ENCODE assay signal across 16 mouse cellular contexts in the genomic region with DNA sequence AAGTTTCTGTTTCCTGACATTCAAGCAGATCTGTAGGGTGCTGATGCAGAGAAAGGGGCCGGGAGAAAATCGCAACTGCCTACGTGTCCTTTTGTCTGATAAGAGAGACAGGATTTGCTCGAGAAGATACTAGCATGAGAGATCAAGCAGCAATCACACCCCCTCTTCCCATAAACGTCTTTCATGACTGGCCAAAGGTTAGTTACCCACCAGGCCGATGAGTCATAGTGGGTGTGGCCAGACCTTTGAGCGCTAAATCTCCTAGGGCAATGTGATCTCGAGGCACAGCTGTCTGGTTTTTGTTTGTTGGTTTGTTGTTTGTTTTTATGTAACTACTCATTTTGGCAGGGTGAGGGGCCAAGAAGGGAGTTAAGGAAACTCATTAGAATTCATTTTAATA. TPM values are rescaled to one million over a fixed set of nuclear protein-coding genes. Genes with fewer than 3 reads are reported as not detected.
DNase-seq lines count a peak whose midpoint lies in the region; ATAC-seq and TF ChIP-seq lines count a peak whose summit lies in the region.
"Had no signal": no experiment of that assay in that cellular context is flagged by ENCODE, and none has a peak within 500 bp of the region (broad histone marks: within the 10 kb centered on the region; RNA-seq: fewer than 3 reads in every experiment).

No protein-coding gene starts in this region.

- H3K4me1 ChIP-seq in intestine, postnatal 0 days (replicated peaks; ENCODE audit: control insufficient read depth, insufficient read depth, low read length): peaks cover 5% of the 10 kb centered on the region; the same call in 1 of the 2 replicates
- H3K4me1 ChIP-seq: forebrain, embryonic 12.5 days; limb, embryonic 10.5 days; liver, embryonic 15.5 days had no signal

- H3K4me2 ChIP-seq in intestine, postnatal 0 days (replicated peaks; ENCODE audit: low read depth): no peak overlapping the region
- H3K4me2 ChIP-seq: forebrain, embryonic 12.5 days; liver, embryonic 15.5 days had no signal

- peak; percentile 83 for ATAC-seq in intestine, postnatal 0 days

- H3K27me3 ChIP-seq in C2C12 (ENCODE audit: control insufficient read depth, insufficient read depth, insufficient read length): no peaks in the 10 kb centered on the region
- no peaks in the 10 kb centered on the region for H3K27me3 ChIP-seq in intestine, postnatal 0 days (replicated peaks; ENCODE audit: control insufficient read depth, insufficient read depth, low read length)
- H3K27me3 ChIP-seq: forebrain, embryonic 12.5 days; liver, embryonic 15.5 days had no signal

- H3ac ChIP-seq in C2C12 (ENCODE audit: control insufficient read depth, insufficient read length, low read depth): no peak overlapping the region

- DNase-seq in adrenal gland, postnatal 36 days: peak; percentile 15 to 27
- DNase-seq in adrenal gland, adult 18-20 months (ENCODE audit: low spot score in 2 of 2): no peak
- peak; percentile 50 for DNase-seq in R1 (ENCODE audit: low read depth, low spot score)
- no peak for DNase-seq in spleen, postnatal 4 days (ENCODE audit: low spot score in 2 of 2)
- DNase-seq in thymus, postnatal 0 days (ENCODE audit: low spot score): no peak
- DNase-seq in frontal cortex, adult 2 months (ENCODE audit: extremely low spot score in 1 of 2, low spot score in 1 of 2): no peak
- DNase-seq: heart, postnatal 14 days; lung, postnatal 4 days; midbrain, embryonic 14.5 days; thymus, postnatal 4 days had no signal

- peak overlapping the region; percentile 57 for H3K27ac ChIP-seq in intestine, postnatal 0 days (ENCODE audit: low read depth, low read length)
- H3K27ac ChIP-seq: forebrain, embryonic 12.5 days; gastrocnemius, adult 2 months; limb, embryonic 10.5 days; liver, embryonic 15.5 days had no signal

- no peaks in the 10 kb centered on the region for H3K79me2 ChIP-seq in C2C12 (ENCODE audit: control insufficient read depth, insufficient read depth)

- no peaks in the 10 kb centered on the region for H3K9me3 ChIP-seq in intestine, postnatal 0 days (ENCODE audit: control insufficient read depth)
- H3K9me3 ChIP-seq: forebrain, embryonic 12.5 days; limb, embryonic 10.5 days; liver, embryonic 15.5 days had no signal

- TF ChIP-seq CTCF in C2C12 (IDR thresholded peaks at IDR 0.05; ENCODE audit: control insufficient read depth, insufficient read depth, insufficient read length): no peak
- no peak for TF ChIP-seq CTCF in intestine, postnatal 0 days (IDR thresholded peaks at IDR 0.05; ENCODE audit: low read depth)

- no peak overlapping the region for H3K9ac ChIP-seq in intestine, postnatal 0 days (ENCODE audit: low read depth, low read length)
- H3K9ac ChIP-seq: forebrain, embryonic 12.5 days; liver, embryonic 15.5 days had no signal

- H3K4me3 ChIP-seq in C2C12 (ENCODE audit: insufficient read depth, poor library complexity, severe bottlenecking): no peak overlapping the region
- no peak overlapping the region for H3K4me3 ChIP-seq in intestine, postnatal 0 days (ENCODE audit: low read depth, low read length)
- H3K4me3 ChIP-seq: forebrain, embryonic 12.5 days; gastrocnemius, adult 2 months; limb, embryonic 10.5 days; liver, embryonic 15.5 days had no signal

- H3K79me3 ChIP-seq in C2C12 (ENCODE audit: low read depth): no peaks in the 10 kb centered on the region

- H3K36me3 ChIP-seq in C2C12 (ENCODE audit: control insufficient read depth, insufficient read depth): no peaks in the 10 kb centered on the region
- no peaks in the 10 kb centered on the region for H3K36me3 ChIP-seq in intestine, postnatal 0 days (ENCODE audit: control insufficient read depth, insufficient read depth)
- H3K36me3 ChIP-seq: forebrain, embryonic 12.5 days; limb, embryonic 10.5 days; liver, embryonic 15.5 days had no signal

- 33% methylated on average over 8 of the region's 8 CpGs for WGBS in intestine, postnatal 0 days

TF ChIP-seq in C2C12, 6 proteins besides CTCF, POLR2A, EP300 and RAD21:
- TF ChIP-seq CEBPB (IDR thresholded peaks at IDR 0.05; ENCODE audit: low read depth) (no peak), MYOG (IDR thresholded peaks at IDR 0.05; ENCODE audit: control insufficient read depth, extremely low read depth, insufficient read length) (no peak), FOSL1 (IDR thresholded peaks at IDR 0.05; ENCODE audit: insufficient read depth, low read length, poor library complexity, severe bottlenecking) (no peak), MYOD1 (IDR thresholded peaks at IDR 0.05; ENCODE audit: control insufficient read depth, insufficient read length, low read depth) (peak; percentile 15), MAX (IDR thresholded peaks at IDR 0.05) (no peak), USF1 (IDR thresholded peaks at IDR 0.05; ENCODE audit: low read depth) (no peak)

RNA-seq across cellular contexts. Expression of a gene that starts 50.7 kb away (rescaled TPM):
- total RNA-seq in adrenal gland, postnatal 36 days (2021): 10 to 100 TPM; 10.9 to 12.4 TPM
- 10 to 100 TPM in 1 of 2 experiments, 1 to 10 TPM in 1; 6.7 to 10.6 TPM for total RNA-seq in adrenal gland, adult 18-20 months (2021)
- polyA plus RNA-seq in C2C12 (2012; fragmentation: generic; extraction: Trizol): 10.2 TPM
- 4.2 and 4.4 TPM in 2 replicates for polyA plus RNA-seq in intestine, postnatal 0 days (2015; fragmentation: Nextera tagmentation; extraction: Ambion mirVana)
- 7.1 and 7.5 TPM in 2 replicates for polyA plus RNA-seq in thymus, postnatal 0 days (2015; fragmentation: Nextera tagmentation; extraction: Ambion mirVana)
- 14.5 and 14.9 TPM in 2 replicates for polyA plus RNA-seq in frontal cortex, adult 2 months (2012; rRNA removed)

Comparison
In these comparisons a context has a peak if more than half of its experiments do, and no peak if none do; other contexts are left out.
1. DNase-seq: peak in adrenal gland, postnatal 36 days (2 of 2) and R1 (single experiment); none in adrenal gland, adult 18-20 months (0 of 2), spleen, postnatal 4 days (0 of 2), thymus, postnatal 0 days (single experiment) and frontal cortex, adult 2 months (0 of 2).